Mouse (Mus musculus) heart, embryonic 13.5 days (tissue): ENCODE results near the gene Mprip. TPM values are rescaled to one million over a fixed set of nuclear protein-coding genes. Genes with fewer than 3 reads are reported as not detected.

Source experiments
- ATAC-seq: fragments of 200-750 bp; cut with Nextera tagmentation; 2 replicates; pipeline ENCODE4 v1.8.0; 2017; ENCODE audit warnings: moderate TSS enrichment; ENCODE audit not compliant: insufficient number of reproducible peaks, low FRiP score, low TSS enrichment; ENCODE audit errors: extremely low read depth
- H3K27ac ChIP-seq: fragments of 300-500 bp; sonication (generic); replicated peaks from 2 replicates; pipeline ENCODE4 v1.5.1; 2015; ENCODE audit warnings: moderate library complexity, mild to moderate bottlenecking, inconsistent platforms
- H3K27me3 ChIP-seq: fragments of 300-500 bp; sonication (generic); replicated peaks from 2 replicates; pipeline ENCODE4 v1.6.1; 2015; ENCODE audit warnings: mild to moderate bottlenecking, inconsistent platforms
- H3K36me3 ChIP-seq: fragments of 300-500 bp; sonication (generic); 2 replicates; pipeline ENCODE4 v1.6.1; 2015; ENCODE audit warnings: mild to moderate bottlenecking, inconsistent platforms
- H3K4me1 ChIP-seq: fragments of 300-500 bp; sonication (generic); 2 replicates; pipeline ENCODE4 v1.6.1; 2015; ENCODE audit warnings: inconsistent platforms
- H3K4me2 ChIP-seq: fragments of 300-500 bp; sonication (generic); 2 replicates; pipeline ENCODE4 v1.6.1; 2015; ENCODE audit warnings: inconsistent platforms, mild to moderate bottlenecking, moderate library complexity
- H3K4me3 ChIP-seq: fragments of 300-500 bp; sonication (generic); 2 replicates; pipeline ENCODE4 v1.5.1; 2015; ENCODE audit warnings: moderate library complexity, mild to moderate bottlenecking, inconsistent platforms
- H3K9ac ChIP-seq: fragments of 300-500 bp; sonication (generic); 2 replicates; pipeline ENCODE4 v1.6.1; 2015; ENCODE audit warnings: inconsistent platforms, mild to moderate bottlenecking, moderate library complexity
- H3K9me3 ChIP-seq: fragments of 300-500 bp; sonication (generic); 2 replicates; pipeline ENCODE4 v1.6.1; 2016; ENCODE audit warnings: inconsistent platforms
- WGBS: fragments of 180-500 bp; shearing (Covaris S2); methylation state at CpG from one replicate; pipeline ENCODE4 v1.1.7; 2015; ENCODE audit warnings: mixed read lengths; 5-methylcytosine and 5-hydroxymethylcytosine counted together
- polyA plus RNA-seq: library from polyadenylated mRNA; unstranded; fragments of >200 nt; fragmentation: Nextera tagmentation; extraction: Ambion mirVana; gene quantifications from 2 replicates; pipeline ENCODE4 v1.2.1, GENCODE M21; 2015

Gene Mprip
- polyA plus RNA-seq, 1 experiment from 2014 or later: 25.0 TPM

DNA sequence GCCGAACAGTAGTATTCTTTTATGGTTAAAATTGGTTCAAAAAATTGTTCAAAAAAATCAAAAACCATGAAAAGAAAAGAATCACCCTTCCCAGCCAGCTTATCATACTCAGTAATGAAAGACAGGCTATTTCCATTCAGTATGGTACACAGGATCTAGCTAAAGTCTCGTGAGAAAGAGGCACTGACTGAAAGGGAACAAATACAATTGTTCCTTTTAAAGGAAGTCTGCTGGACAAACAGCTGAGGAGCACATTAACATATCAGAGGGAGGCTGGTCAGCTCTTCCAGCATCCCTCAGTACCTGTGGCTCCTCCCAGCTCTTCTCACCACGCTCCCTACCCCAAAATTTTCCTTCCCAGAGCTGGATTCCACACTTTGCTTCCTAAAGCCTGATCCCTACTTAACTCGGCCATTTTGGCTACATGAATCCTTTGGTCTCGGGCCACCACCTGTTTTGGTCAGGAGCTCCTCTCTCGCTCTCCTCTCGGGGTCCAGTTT, 121.0 kb downstream of the Mprip start:
- Histone ChIP-seq H3K9me3 (no peaks in the 10 kb centered on the region), H3K9ac (no peak overlapping the region), H3K27ac (no peak overlapping the region), H3K4me2 (no peak overlapping the region), H3K4me3 (no peak overlapping the region), H3K27me3 (no peaks in the 10 kb centered on the region), H3K36me3 (peaks cover 18% of the 10 kb centered on the region), H3K4me1 (peaks cover 36% of the 10 kb centered on the region)
- 81% methylated on average over 7 of the region's 7 CpGs for WGBS
- no peak for ATAC-seq

DNA sequence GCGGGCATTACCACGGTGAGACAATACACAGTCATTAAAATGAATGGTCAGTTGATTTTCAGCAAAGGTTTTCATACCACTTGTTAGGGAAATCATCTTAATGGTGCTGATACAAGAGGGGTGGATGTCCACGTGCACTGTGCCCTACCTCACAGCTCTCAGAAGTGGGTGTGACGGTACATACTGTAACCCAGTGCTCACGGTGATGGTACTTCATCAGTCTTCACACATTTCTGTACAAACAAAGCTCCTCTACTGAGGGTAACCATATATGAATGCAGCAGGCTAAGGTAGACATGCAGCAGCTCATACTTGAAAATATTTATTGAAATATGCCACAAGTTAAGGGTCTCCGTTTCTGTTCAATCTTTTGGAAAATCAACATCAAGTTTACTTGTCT, 122.5 kb downstream of the Mprip start:
- H3K4me1 ChIP-seq: peaks cover 42% of the 10 kb centered on the region
- H3K36me3 ChIP-seq: peaks cover 4% of the 10 kb centered on the region
- no peaks in the 10 kb centered on the region for H3K9me3 ChIP-seq
- no peaks in the 10 kb centered on the region for H3K27me3 ChIP-seq
- no peak for ATAC-seq
- 71% methylated on average over 6 of the region's 6 CpGs for WGBS
- no peak overlapping the region for H3K4me3 ChIP-seq
- H3K9ac ChIP-seq: no peak overlapping the region
- no peak overlapping the region for H3K27ac ChIP-seq
- H3K4me2 ChIP-seq: no peak overlapping the region

DNA sequence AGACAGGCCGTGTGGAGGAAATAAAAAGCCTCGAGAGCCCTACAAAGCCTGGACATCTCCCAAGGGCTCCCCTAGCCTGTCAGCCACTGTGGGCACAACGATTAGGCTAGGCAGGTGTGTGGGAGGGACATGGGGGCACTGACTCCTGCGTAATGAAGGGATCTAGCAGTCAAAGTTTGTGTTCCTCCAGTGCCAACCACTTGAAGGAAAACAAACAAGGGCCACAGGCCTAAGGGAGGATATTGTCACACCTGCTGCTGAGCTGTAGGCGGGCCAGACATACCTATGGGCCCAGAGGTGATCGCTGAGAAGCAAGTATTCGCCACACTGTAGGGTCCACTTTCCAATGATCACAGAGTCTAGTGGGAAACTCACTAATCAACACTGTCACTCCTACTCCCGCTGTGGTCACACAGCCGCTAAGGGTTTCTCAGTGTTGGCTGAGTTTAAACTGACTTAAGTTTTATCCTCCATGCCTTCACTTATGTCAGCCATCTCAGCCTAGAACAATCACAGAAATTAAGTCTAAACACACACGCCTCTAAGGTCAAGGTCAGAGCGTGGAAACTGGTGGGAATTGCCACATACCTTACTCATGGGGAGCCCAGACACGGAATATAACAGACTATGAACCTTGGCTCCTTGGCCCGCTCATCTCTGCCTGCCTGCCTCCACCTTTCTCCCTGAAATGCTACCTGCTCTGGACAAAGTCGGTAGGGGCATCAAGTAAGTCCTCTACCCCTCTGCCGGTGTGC, 125.5 kb downstream of the Mprip start:
- no peaks in the 10 kb centered on the region for H3K9me3 ChIP-seq
- H3K4me3 ChIP-seq: peak overlapping the region; percentile 60
- H3K9ac ChIP-seq: peak overlapping the region; percentile 76
- H3K4me2 ChIP-seq: peak overlapping the region; percentile 93
- 44% methylated on average over 15 of the region's 15 CpGs for WGBS
- peaks cover 8% of the 10 kb centered on the region for H3K36me3 ChIP-seq
- no peak overlapping the region for H3K27ac ChIP-seq
- H3K4me1 ChIP-seq: peaks cover 25% of the 10 kb centered on the region
- ATAC-seq: no peak
- no peaks in the 10 kb centered on the region for H3K27me3 ChIP-seq

DNA sequence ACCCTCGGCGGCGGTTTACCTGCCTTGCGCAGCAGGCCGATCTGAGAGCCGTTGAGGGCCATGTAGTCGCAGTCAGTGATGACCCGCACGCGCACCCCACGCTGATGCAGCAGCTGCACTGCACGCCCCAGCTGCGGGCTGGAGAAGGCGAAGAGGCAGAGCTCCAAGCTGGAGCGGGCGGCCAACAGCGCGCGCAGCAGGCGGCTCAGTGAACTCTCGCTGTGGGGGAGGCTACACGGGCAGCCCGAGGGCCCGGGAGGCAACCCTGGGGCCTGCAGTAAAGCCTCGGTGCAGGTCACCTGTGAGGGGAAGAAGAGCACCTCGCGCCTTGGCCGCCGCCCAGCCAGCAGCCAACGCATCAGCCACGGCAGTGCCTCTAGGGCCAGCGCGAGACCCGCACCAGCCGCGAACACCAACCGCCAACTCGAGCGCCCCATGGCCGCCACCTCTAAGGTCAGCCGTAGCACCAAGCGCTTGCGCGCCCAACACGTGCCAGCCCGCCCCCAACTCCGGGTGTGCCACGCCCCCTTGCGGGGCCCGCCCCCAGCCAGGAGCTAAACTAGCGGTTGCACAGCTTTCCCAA, 126.2 kb downstream of the Mprip start, which contains the start of gene Pld6:
Gene Pld6, minus strand, starts transcription at position 447 of the 583 bp plus-strand sequence.
- no peaks in the 10 kb centered on the region for H3K9me3 ChIP-seq
- peak within 1 kb of the TSS; percentile 60 for H3K4me3 ChIP-seq
- no peaks in the 10 kb centered on the region for H3K27me3 ChIP-seq
- peaks cover 23% of the 10 kb centered on the region for H3K4me1 ChIP-seq
- peaks cover 15% of the 10 kb centered on the region for H3K36me3 ChIP-seq
- peak; percentile 64; the same call in 1 of the 2 replicates for ATAC-seq
- WGBS: 1% methylated on average over 51 of the region's 51 CpGs
- no peak within 1 kb of the TSS for H3K27ac ChIP-seq
- H3K4me2 ChIP-seq: peak within 1 kb of the TSS; percentile 93
- H3K9ac ChIP-seq: peak within 1 kb of the TSS; percentile 76

DNA sequence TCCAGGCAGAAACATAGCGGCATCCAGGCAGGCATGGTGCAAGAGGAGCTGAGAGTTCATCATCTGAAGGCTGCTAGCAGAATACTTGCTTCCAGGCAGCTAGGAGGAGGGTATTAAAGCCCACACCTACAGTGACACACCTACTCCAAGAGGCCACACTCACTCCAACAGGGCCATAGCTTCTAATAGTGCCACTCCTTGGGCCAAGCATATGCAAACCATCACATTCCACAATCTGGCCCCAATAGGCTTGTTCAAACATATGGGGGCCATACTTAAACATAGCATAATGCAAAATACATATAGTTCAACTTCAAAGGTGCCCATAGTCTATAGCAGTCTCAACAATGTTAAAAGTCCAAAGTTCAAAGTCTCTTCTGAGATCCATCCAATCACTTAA, 128.2 kb downstream of the Mprip start:
- Histone ChIP-seq H3K27me3 (no peaks in the 10 kb centered on the region), H3K36me3 (peaks cover 35% of the 10 kb centered on the region), H3K9ac (no peak overlapping the region), H3K4me3 (no peak overlapping the region), H3K4me2 (no peak overlapping the region), H3K27ac (no peak overlapping the region), H3K4me1 (peaks cover 16% of the 10 kb centered on the region), H3K9me3 (no peaks in the 10 kb centered on the region)
- 78% methylated on average over 1 of the region's 1 CpGs for WGBS
- no peak for ATAC-seq

DNA sequence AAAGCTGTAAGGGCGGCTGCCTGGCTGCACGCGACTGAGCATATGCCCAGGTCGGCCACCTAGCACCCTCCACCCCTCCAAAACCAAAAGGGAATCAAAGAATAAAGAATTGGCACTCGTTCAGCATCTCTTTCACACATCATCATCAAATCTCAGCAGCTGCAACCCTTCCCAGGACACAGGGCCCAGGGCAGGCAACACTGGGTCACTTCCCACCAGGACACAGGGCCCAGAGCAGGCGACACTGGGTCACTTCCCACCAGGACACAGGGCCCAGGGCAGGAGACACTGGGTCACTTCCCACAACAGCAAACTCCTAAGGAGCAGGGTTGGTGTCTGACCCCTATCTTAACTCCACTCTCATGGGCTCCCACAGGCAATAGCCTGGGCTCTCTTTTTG, 132.3 kb downstream of the Mprip start:
- H3K4me1 ChIP-seq: no peaks in the 10 kb centered on the region
- H3K9me3 ChIP-seq: no peaks in the 10 kb centered on the region
- H3K36me3 ChIP-seq: peaks cover 76% of the 10 kb centered on the region
- no peak overlapping the region for H3K4me2 ChIP-seq
- WGBS: 88% methylated on average over 6 of the region's 6 CpGs
- H3K27ac ChIP-seq: no peak overlapping the region
- ATAC-seq: no peak
- no peak overlapping the region for H3K4me3 ChIP-seq
- H3K9ac ChIP-seq: no peak overlapping the region
- H3K27me3 ChIP-seq: no peaks in the 10 kb centered on the region

DNA sequence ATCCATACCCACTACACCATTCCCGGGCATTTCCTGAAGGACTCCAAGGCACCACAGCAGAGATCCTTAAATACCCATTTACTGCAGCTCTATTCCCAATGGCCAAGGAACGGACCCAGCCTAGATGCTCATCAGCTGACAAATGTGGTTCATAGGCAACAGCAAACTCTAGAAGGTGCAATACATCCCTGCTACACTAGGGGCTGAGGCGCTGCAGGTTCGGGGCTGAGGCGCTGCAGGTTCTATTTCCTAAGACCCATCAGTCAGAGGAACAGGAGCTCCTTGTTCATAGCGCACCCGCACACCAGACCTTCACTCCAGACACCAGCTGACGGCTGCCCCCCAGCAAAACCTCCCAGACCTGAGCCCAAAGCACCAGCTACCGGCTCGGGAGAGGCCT, 139.3 kb downstream of the Mprip start:
- H3K4me3 ChIP-seq: no peak overlapping the region
- no peak overlapping the region for H3K4me2 ChIP-seq
- peaks cover 100% of the 10 kb centered on the region for H3K36me3 ChIP-seq
- whole genome bisulfite sequencing: 88% methylated on average over 10 of the region's 10 CpGs
- no peak overlapping the region for H3K27ac ChIP-seq
- no peak overlapping the region for H3K9ac ChIP-seq
- H3K4me1 ChIP-seq: no peaks in the 10 kb centered on the region
- no peak for ATAC-seq
- H3K9me3 ChIP-seq: no peaks in the 10 kb centered on the region
- no peaks in the 10 kb centered on the region for H3K27me3 ChIP-seq

DNA sequence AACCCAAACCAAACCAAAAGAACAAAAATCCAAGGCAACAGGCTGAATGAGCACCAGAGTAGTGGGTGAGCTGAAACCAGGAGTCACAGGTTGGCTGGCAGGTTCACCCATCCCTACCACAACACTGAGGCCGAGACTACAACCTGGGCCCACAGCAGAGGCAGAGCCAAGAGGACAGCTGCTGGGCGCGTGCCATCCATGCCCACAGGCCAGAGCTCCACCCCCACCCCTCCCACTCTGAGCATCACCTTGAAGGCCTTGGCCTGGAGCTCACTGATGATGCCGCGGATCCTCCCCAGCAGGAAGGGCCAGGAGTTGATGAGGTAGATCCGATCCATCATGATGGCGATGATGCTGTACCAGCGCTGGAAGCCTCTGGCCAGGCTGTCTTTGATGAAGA, 140.8 kb downstream of the Mprip start:
- ATAC-seq: no peak
- Histone ChIP-seq H3K27ac (no peak overlapping the region), H3K4me3 (no peak overlapping the region), H3K27me3 (no peaks in the 10 kb centered on the region), H3K4me2 (no peak overlapping the region), H3K9ac (no peak overlapping the region), H3K36me3 (peaks cover 100% of the 10 kb centered on the region), H3K9me3 (no peaks in the 10 kb centered on the region), H3K4me1 (no peaks in the 10 kb centered on the region)
- WGBS: 92% methylated on average over 8 of the region's 8 CpGs

DNA sequence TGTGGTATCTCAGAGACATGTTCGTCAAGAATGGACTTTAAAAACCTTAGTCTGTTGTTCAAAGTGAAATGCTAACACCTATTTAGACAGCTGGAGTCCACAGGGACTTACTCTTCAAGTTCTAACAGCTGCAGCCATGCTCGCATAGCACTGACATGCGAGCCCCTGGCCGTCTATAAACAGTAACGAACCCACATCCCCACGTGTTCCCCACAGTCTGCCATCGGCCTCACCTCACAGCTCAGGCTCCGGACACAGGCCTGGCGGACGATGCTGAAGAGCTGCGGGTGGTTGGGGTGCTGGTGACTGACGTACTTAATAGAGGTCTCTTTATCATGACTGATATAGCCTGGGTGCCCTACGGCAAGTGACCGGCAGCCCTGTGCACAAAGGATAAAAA, 142.4 kb downstream of the Mprip start:
- no peak overlapping the region for H3K9ac ChIP-seq
- WGBS: 75% methylated on average over 14 of the region's 14 CpGs
- H3K36me3 ChIP-seq: peaks cover 94% of the 10 kb centered on the region
- no peaks in the 10 kb centered on the region for H3K9me3 ChIP-seq
- H3K4me2 ChIP-seq: no peak overlapping the region
- no peak overlapping the region for H3K27ac ChIP-seq
- H3K4me1 ChIP-seq: peaks cover 10% of the 10 kb centered on the region
- H3K4me3 ChIP-seq: no peak overlapping the region
- no peaks in the 10 kb centered on the region for H3K27me3 ChIP-seq
- ATAC-seq: no peak

DNA sequence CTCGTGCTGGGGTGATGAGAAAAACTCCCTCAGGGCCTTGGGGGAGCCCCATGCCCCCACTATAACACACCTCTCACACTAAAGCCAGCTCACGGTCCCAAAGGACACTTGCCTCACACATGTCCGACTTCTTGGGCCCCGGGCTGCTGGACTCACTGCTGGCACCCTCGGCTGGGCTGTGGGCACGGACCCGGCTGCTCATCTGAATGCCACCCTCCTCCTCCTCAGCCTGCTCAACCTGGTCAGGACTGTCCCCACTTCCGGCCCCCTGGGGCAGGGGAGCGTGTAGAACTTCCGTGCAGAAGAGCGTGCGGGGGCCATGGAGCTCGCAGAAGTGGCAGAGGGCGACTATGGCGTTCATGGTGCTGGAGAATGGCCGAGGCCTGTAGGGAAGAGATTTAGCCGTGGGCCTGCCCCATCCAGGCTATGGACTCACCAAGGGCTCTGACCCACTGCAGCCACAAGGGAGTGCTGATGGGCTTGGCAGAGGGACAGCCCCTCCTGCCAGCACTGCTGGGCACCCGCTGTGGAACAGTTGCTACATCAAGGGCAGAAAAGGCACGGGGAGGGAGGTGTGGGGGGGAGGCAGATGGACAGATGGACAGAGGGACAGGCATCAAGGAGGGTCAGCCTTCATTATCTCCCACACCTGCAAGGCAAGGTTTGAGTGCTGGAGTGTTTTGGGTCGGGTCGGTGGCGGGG, 143.5 kb downstream of the Mprip start:
- 87% methylated on average over 22 of the region's 22 CpGs for WGBS
- ATAC-seq: no peak
- peaks cover 84% of the 10 kb centered on the region for H3K36me3 ChIP-seq
- H3K27me3 ChIP-seq: no peaks in the 10 kb centered on the region
- peaks cover 16% of the 10 kb centered on the region for H3K4me1 ChIP-seq
- H3K4me3 ChIP-seq: no peak overlapping the region
- no peak overlapping the region for H3K9ac ChIP-seq
- no peaks in the 10 kb centered on the region for H3K9me3 ChIP-seq
- H3K27ac ChIP-seq: no peak overlapping the region
- H3K4me2 ChIP-seq: no peak overlapping the region

DNA sequence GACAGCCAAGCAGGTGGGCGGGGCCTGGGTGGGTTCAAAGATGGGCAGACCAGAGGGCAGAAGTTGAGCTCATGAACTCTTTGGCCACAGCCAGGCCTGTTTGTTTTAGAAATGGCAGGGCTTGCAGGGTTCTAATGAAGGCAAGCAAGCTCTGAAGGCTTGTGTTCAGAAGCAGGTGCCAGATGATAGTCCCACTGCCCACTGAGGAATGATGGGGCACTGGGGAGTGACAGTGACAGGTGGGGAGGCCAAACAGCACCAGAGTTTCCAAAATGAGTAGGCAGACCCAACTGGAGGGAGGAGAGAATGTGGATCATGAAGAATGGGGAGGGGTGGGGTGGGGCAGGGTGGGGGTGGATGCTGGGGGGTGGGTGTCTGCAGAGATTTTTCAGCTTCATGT, 144.2 kb downstream of the Mprip start:
- H3K9me3 ChIP-seq: no peaks in the 10 kb centered on the region
- 86% methylated on average over 1 of the region's 1 CpGs for WGBS
- peaks cover 77% of the 10 kb centered on the region for H3K36me3 ChIP-seq
- no peak overlapping the region for H3K4me3 ChIP-seq
- H3K4me2 ChIP-seq: no peak overlapping the region
- H3K9ac ChIP-seq: no peak overlapping the region
- peaks cover 16% of the 10 kb centered on the region for H3K4me1 ChIP-seq
- ATAC-seq: no peak
- no peak overlapping the region for H3K27ac ChIP-seq
- no peaks in the 10 kb centered on the region for H3K27me3 ChIP-seq
